Mouse (Mus musculus) megakaryocyte, embryonic 14.5 days (primary cell): ENCODE measurements around the gene Gdf1.

Experiments
- FLI1 ChIP-seq: IDR thresholded peaks from 2 replicates; pipeline ENCODE4 v1.6.1; 2012; ENCODE audit warnings: low read length, inconsistent platforms, mixed read lengths
- GATA1 ChIP-seq: IDR thresholded peaks from 3 replicates; pipeline ENCODE4 v1.6.1; 2012; ENCODE audit warnings: mixed read lengths, low read length, inconsistent platforms, borderline replicate concordance

DNA sequence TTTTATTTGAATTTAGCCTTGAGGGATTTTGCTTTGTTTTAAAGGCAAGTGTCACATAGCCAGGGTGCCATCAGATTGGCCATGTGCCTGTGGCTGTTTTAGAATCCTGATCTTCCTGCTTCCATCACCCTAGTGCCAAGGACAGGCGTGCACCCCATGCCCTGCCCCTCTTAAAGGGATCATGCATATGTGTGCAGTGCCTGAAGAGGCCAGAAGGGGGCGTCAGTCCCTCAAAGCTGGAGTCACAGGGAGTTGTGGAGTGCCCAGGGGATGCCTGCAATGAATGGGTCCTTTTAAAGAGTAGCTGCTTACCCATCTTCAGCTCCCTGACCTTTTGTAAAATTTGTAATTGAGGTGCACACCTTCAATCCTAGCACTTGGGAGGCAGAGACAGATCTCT lies 20.3 kb upstream of the Gdf1 start:
- TF ChIP-seq FLI1 (no peak), GATA1 (no peak)
